Mouse (Mus musculus): ENCODE data around the gene Ccdc69. TPM values are rescaled to one million over a fixed set of nuclear protein-coding genes. Genes with fewer than 3 reads are reported as not detected.

Gene Ccdc69
- polyA plus RNA-seq, 1 experiment from 2014 or later, result 0.88 TPM

GRCm38 (mm10) chr11:55089892-55090291 is 12.0 kb upstream of the Ccdc69 start:
- Histone ChIP-seq H3K4me1 (ENCODE audit: control insufficient read depth, insufficient read depth, low read length) (no peaks in the 10 kb centered on the region), H3K36me3 (ENCODE audit: control insufficient read depth, insufficient read depth, low read length) (no peaks in the 10 kb centered on the region), H3K9me3 (ENCODE audit: control insufficient read depth, low read length) (no peaks in the 10 kb centered on the region), H3K4me3 (ENCODE audit: low read depth, low read length) (no peak overlapping the region), H3K27ac (replicated peaks; ENCODE audit: low read depth, low read length) (no peak overlapping the region), H3K4me2 (ENCODE audit: low read depth, severe bottlenecking) (no peak overlapping the region), H3K9ac (ENCODE audit: low read length) (no peak overlapping the region), H3K27me3 (ENCODE audit: control insufficient read depth, insufficient read depth, low read length) (no peaks in the 10 kb centered on the region)
- 91% methylated on average over 2 of the region's 2 CpGs for WGBS
- ATAC-seq (ENCODE audit: insufficient number of reproducible peaks, low FRiP score, low TSS enrichment, low read depth) (no peak), DNase-seq (ENCODE audit: low spot score) (no peak)

GRCm38 (mm10) chr11:55087006-55087405 is 9.1 kb upstream of the Ccdc69 start:
- H3K36me3 ChIP-seq (ENCODE audit: control insufficient read depth, insufficient read depth, low read length), result no peaks in the 10 kb centered on the region
- no peak overlapping the region for H3K9ac ChIP-seq (ENCODE audit: low read length)
- H3K9me3 ChIP-seq (ENCODE audit: control insufficient read depth, low read length), result no peaks in the 10 kb centered on the region
- H3K27ac ChIP-seq (replicated peaks; ENCODE audit: low read depth, low read length), result no peak overlapping the region
- ATAC-seq (ENCODE audit: insufficient number of reproducible peaks, low FRiP score, low TSS enrichment, low read depth) (no peak), DNase-seq (ENCODE audit: low spot score) (peak; percentile 90)
- no peak overlapping the region for H3K4me2 ChIP-seq (ENCODE audit: low read depth, severe bottlenecking)
- WGBS, result 7% methylated on average over 10 of the region's 10 CpGs
- no peaks in the 10 kb centered on the region for H3K27me3 ChIP-seq (ENCODE audit: control insufficient read depth, insufficient read depth, low read length)
- H3K4me1 ChIP-seq (ENCODE audit: control insufficient read depth, insufficient read depth, low read length), result no peaks in the 10 kb centered on the region
- H3K4me3 ChIP-seq (ENCODE audit: low read depth, low read length), result no peak overlapping the region

GRCm38 (mm10) chr11:55085396-55085795 is 7.5 kb upstream of the Ccdc69 start:
- Histone ChIP-seq H3K4me3 (ENCODE audit: low read depth, low read length) (no peak overlapping the region), H3K36me3 (ENCODE audit: control insufficient read depth, insufficient read depth, low read length) (no peaks in the 10 kb centered on the region), H3K27me3 (ENCODE audit: control insufficient read depth, insufficient read depth, low read length) (no peaks in the 10 kb centered on the region), H3K27ac (replicated peaks; ENCODE audit: low read depth, low read length) (no peak overlapping the region), H3K9me3 (ENCODE audit: control insufficient read depth, low read length) (no peaks in the 10 kb centered on the region), H3K4me2 (ENCODE audit: low read depth, severe bottlenecking) (no peak overlapping the region), H3K4me1 (ENCODE audit: control insufficient read depth, insufficient read depth, low read length) (no peaks in the 10 kb centered on the region), H3K9ac (ENCODE audit: low read length) (no peak overlapping the region)
- ATAC-seq (ENCODE audit: insufficient number of reproducible peaks, low FRiP score, low TSS enrichment, low read depth) (no peak), DNase-seq (ENCODE audit: low spot score) (no peak)
- WGBS, result 58% methylated on average over 5 of the region's 5 CpGs

DNA sequence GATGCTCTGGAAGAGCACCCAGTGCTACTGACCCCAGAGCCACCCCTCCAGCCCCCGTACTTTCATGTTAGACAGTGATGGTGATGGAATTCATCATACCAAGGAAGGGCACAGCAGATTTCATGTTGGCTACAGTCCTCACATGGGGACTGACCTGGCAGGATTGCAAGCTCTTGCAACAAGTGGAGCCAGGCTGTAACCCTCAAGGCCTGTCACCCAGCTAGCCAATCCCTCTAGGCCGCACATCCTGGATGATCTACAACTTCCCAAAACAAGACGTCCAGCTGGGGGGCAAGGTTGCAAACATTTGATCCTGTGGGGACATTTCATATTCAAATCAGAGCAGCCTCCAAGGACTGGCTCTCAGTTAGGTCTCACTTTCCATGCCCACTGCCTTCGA is 6.7 kb upstream of the Ccdc69 start:
- DNase-seq (ENCODE audit: low spot score) (no peak), ATAC-seq (ENCODE audit: insufficient number of reproducible peaks, low FRiP score, low TSS enrichment, low read depth) (no peak)
- Histone ChIP-seq H3K9ac (ENCODE audit: low read length) (no peak overlapping the region), H3K4me2 (ENCODE audit: low read depth, severe bottlenecking) (no peak overlapping the region), H3K36me3 (ENCODE audit: control insufficient read depth, insufficient read depth, low read length) (no peaks in the 10 kb centered on the region), H3K4me1 (ENCODE audit: control insufficient read depth, insufficient read depth, low read length) (no peaks in the 10 kb centered on the region), H3K4me3 (ENCODE audit: low read depth, low read length) (no peak overlapping the region), H3K9me3 (ENCODE audit: control insufficient read depth, low read length) (no peaks in the 10 kb centered on the region), H3K27ac (replicated peaks; ENCODE audit: low read depth, low read length) (no peak overlapping the region), H3K27me3 (ENCODE audit: control insufficient read depth, insufficient read depth, low read length) (no peaks in the 10 kb centered on the region)
- WGBS, result 76% methylated on average over 4 of the region's 4 CpGs

- Histone ChIP-seq H3K9ac (ENCODE audit: low read length) (no peak overlapping the region), H3K4me2 (ENCODE audit: low read depth, severe bottlenecking) (no peak overlapping the region), H3K27me3 (ENCODE audit: control insufficient read depth, insufficient read depth, low read length) (peaks cover 7% of the 10 kb centered on the region; the same call in 1 of the 2 replicates), H3K36me3 (ENCODE audit: control insufficient read depth, insufficient read depth, low read length) (no peaks in the 10 kb centered on the region), H3K27ac (replicated peaks; ENCODE audit: low read depth, low read length) (no peak overlapping the region), H3K9me3 (ENCODE audit: control insufficient read depth, low read length) (no peaks in the 10 kb centered on the region), H3K4me3 (ENCODE audit: low read depth, low read length) (no peak overlapping the region), H3K4me1 (ENCODE audit: control insufficient read depth, insufficient read depth, low read length) (peaks cover 7% of the 10 kb centered on the region; the same call in 1 of the 2 replicates)
- ATAC-seq (ENCODE audit: insufficient number of reproducible peaks, low FRiP score, low TSS enrichment, low read depth) (no peak), DNase-seq (ENCODE audit: low spot score) (no peak)
- WGBS, result 90% methylated on average over 9 of the region's 9 CpGs
These were observed 3.3 kb upstream of the Ccdc69 start for GRCm38 (mm10) chr11:55081206-55081605.

DNA sequence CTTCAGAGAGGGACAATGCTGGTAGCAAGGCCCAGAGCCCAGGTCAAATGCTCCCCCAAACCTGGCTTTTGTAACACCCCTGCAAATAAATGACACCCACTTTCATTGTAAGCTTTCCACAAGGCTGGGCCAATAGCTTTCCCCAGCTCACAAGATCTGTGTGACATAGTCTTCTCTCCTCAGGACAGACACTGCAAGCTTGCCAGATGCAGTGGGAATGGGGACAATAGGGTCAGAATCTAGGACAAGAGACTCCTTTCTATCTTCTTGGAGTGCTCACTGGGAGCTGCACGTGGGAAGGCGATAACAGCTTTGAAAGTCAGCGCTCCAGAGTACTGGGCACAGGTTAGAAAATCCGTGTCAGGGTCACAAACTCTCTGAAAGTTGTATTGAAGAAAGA is 1.2 kb upstream of the Ccdc69 start:
- Histone ChIP-seq H3K9me3 (ENCODE audit: control insufficient read depth, low read length) (no peaks in the 10 kb centered on the region), H3K36me3 (ENCODE audit: control insufficient read depth, insufficient read depth, low read length) (no peaks in the 10 kb centered on the region), H3K9ac (ENCODE audit: low read length) (no peak overlapping the region), H3K27ac (replicated peaks; ENCODE audit: low read depth, low read length) (no peak overlapping the region), H3K27me3 (ENCODE audit: control insufficient read depth, insufficient read depth, low read length) (peaks cover 7% of the 10 kb centered on the region; the same call in 1 of the 2 replicates), H3K4me2 (ENCODE audit: low read depth, severe bottlenecking) (no peak overlapping the region), H3K4me3 (ENCODE audit: low read depth, low read length) (no peak overlapping the region), H3K4me1 (ENCODE audit: control insufficient read depth, insufficient read depth, low read length) (peaks cover 7% of the 10 kb centered on the region; the same call in 1 of the 2 replicates)
- DNase-seq (ENCODE audit: low spot score) (no peak), ATAC-seq (ENCODE audit: insufficient number of reproducible peaks, low FRiP score, low TSS enrichment, low read depth) (no peak)
- WGBS, result 91% methylated on average over 4 of the region's 4 CpGs

GRCm38 (mm10) chr11:55078502-55078901 is 571 bp upstream of the Ccdc69 start:
- Histone ChIP-seq H3K4me3 (ENCODE audit: low read depth, low read length) (no peak overlapping the region), H3K9me3 (ENCODE audit: control insufficient read depth, low read length) (no peaks in the 10 kb centered on the region), H3K36me3 (ENCODE audit: control insufficient read depth, insufficient read depth, low read length) (no peaks in the 10 kb centered on the region), H3K27me3 (ENCODE audit: control insufficient read depth, insufficient read depth, low read length) (peaks cover 7% of the 10 kb centered on the region; the same call in 1 of the 2 replicates), H3K4me1 (ENCODE audit: control insufficient read depth, insufficient read depth, low read length) (peaks cover 7% of the 10 kb centered on the region; the same call in 1 of the 2 replicates), H3K9ac (ENCODE audit: low read length) (no peak overlapping the region), H3K27ac (replicated peaks; ENCODE audit: low read depth, low read length) (no peak overlapping the region), H3K4me2 (ENCODE audit: low read depth, severe bottlenecking) (no peak overlapping the region; the same call in 1 of the 2 replicates)
- 54% methylated on average over 3 of the region's 3 CpGs for WGBS
- ATAC-seq (ENCODE audit: insufficient number of reproducible peaks, low FRiP score, low TSS enrichment, low read depth), result no peak
- no peak for DNase-seq (ENCODE audit: low spot score)

DNA sequence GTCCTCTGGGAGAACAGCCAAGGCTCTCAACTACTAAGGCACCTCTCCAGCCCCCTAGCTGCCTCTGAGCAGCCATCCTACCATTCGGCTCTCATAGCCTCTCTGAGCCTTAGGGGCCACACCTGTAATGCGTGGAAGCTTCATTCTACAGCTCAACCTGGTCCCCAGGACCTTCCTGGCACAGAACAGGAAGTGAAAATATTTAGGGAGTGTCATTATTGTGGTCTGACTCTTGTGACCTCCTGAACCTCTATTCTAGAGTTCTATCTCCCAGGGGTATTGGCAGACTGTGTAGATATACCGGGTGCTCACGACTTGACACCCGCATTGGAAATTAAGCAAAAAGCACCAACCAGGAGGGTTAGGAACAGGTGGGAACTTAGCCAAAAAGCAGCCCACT is 1.7 kb downstream of the Ccdc69 start:
- peaks cover 7% of the 10 kb centered on the region; the same call in 1 of the 2 replicates for H3K27me3 ChIP-seq (ENCODE audit: control insufficient read depth, insufficient read depth, low read length)
- H3K9me3 ChIP-seq (ENCODE audit: control insufficient read depth, low read length), result no peaks in the 10 kb centered on the region
- 88% methylated on average over 5 of the region's 5 CpGs for WGBS
- no peak overlapping the region for H3K4me2 ChIP-seq (ENCODE audit: low read depth, severe bottlenecking)
- no peak overlapping the region for H3K27ac ChIP-seq (replicated peaks; ENCODE audit: low read depth, low read length)
- H3K9ac ChIP-seq (ENCODE audit: low read length), result no peak overlapping the region
- no peak overlapping the region for H3K4me3 ChIP-seq (ENCODE audit: low read depth, low read length)
- H3K36me3 ChIP-seq (ENCODE audit: control insufficient read depth, insufficient read depth, low read length), result no peaks in the 10 kb centered on the region
- ATAC-seq (ENCODE audit: insufficient number of reproducible peaks, low FRiP score, low TSS enrichment, low read depth), result no peak
- H3K4me1 ChIP-seq (ENCODE audit: control insufficient read depth, insufficient read depth, low read length), result peaks cover 7% of the 10 kb centered on the region; the same call in 1 of the 2 replicates
- DNase-seq (ENCODE audit: low spot score), result no peak

- no peak overlapping the region for H3K4me2 ChIP-seq (ENCODE audit: low read depth, severe bottlenecking)
- ATAC-seq (ENCODE audit: insufficient number of reproducible peaks, low FRiP score, low TSS enrichment, low read depth) (no peak), DNase-seq (ENCODE audit: low spot score) (no peak)
- H3K27ac ChIP-seq (replicated peaks; ENCODE audit: low read depth, low read length), result no peak overlapping the region
- no peaks in the 10 kb centered on the region for H3K36me3 ChIP-seq (ENCODE audit: control insufficient read depth, insufficient read depth, low read length)
- 84% methylated on average over 2 of the region's 2 CpGs for WGBS
- peaks cover 7% of the 10 kb centered on the region; the same call in 1 of the 2 replicates for H3K27me3 ChIP-seq (ENCODE audit: control insufficient read depth, insufficient read depth, low read length)
- H3K4me1 ChIP-seq (ENCODE audit: control insufficient read depth, insufficient read depth, low read length), result peaks cover 7% of the 10 kb centered on the region; the same call in 1 of the 2 replicates
- H3K9ac ChIP-seq (ENCODE audit: low read length), result no peak overlapping the region
- H3K4me3 ChIP-seq (ENCODE audit: low read depth, low read length), result no peak overlapping the region
- H3K9me3 ChIP-seq (ENCODE audit: control insufficient read depth, low read length), result no peaks in the 10 kb centered on the region
These were observed 2.3 kb downstream of the Ccdc69 start for GRCm38 (mm10) chr11:55075602-55076001.
